Mouse (Mus musculus) heart, postnatal 4 days (tissue): ENCODE measurements at regions not wholly inside any gene's neighbourhood (a gene's known extent, or its start where the extent isn't known, plus 50 kb on each side); places are given as distances from the start of the nearest gene placed in this dataset.
A peak's percentile ranks its signal among the peaks of the same experiment; 100 is the strongest.
"Not testable (repeated sequence)": the region's sequence is repeated elsewhere in the genome, so short reads cannot be mapped to it uniquely, and the experiment has no call there.

Source experiments
- DNase-seq: peaks from one replicate; pipeline ENCODE4 v3.0.0; 2021

GRCm38 (mm10) chr4:3049972-3050846, 116.9 kb upstream of the Vmn1r2 start:
- peak; percentile 3 for DNase-seq

GRCm38 (mm10) chr4:3050847-3051135, 116.3 kb upstream of the Vmn1r2 start:
- no peak for DNase-seq

DNA sequence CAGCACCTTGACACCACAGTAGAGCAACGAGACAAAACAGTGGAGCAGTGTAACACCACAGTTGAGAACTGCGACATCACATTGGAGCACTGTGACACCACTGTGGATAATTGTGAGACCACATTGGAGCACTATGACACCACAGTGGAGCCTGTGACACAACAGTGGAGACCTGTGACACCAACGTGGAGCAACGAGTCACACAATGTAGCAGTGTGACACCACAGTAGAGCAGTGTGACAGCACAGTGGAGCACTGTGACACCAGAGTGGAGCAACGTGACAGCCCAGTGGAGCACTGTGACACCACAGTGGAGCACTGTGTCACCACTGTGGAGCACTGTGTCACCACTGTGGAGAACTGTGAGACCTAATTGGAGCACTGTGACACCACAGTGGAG, 115.9 kb upstream of the Vmn1r2 start:
- peak; percentile 3 for DNase-seq

- DNase-seq, result peak; percentile 2
Observed at GRCm38 (mm10) chr4:3052314-3053059, 114.6 kb upstream of the Vmn1r2 start.

- DNase-seq, result peak; percentile 3
Observed at GRCm38 (mm10) chr4:3053060-3053406, 114.1 kb upstream of the Vmn1r2 start.

DNA sequence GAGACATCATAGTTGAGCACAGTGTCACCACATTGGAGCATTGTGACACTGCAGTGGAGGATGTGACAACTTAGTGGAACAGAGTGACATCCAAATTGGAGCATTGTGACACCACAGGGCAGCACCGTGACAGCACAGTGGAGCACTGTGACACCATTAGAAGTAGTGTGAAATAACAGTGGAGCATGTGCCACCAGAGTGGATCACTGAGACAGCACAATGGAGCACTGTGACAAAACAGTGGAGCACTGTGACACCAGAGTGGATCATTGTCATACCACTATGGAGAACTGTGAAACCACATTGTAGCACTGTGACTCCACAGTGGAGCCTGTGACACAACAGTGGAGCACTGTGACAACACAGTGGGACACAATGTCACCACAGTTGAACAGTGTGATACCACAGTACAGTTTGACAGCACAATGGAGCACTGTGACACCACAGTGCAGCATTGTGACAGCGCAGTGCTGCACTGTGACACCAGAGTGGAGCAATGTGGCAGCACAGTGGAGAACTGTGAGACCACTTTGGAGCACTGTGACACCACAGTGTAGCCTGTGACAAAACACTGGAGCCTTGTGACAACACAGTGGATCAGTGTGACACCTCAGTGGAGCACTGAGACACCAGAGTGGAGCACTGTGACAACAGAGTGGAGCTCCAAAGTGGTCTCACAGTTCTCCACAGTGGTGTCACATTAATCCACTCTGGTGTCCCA, 113.5 kb upstream of the Vmn1r2 start:
- peak; percentile 3 for DNase-seq

DNA sequence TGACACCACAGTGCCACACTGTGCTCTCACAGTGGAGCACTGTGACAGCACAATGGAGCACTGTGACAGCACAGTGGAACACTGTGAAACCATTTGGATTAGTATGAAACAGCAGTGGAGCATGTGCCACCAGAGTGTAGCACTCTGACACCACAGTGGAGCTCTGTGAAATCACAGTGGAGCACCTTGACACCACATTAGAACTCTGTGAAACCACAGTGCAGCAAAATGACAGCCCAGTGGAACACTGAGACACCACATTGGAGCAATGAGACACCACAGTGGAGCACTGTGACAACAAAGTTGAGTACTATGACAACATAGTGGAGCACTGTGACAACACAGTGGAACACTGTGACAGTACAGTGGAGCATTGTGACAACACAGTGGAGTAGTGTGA, 112.2 kb upstream of the Vmn1r2 start:
- peak; percentile 2 for DNase-seq

DNA sequence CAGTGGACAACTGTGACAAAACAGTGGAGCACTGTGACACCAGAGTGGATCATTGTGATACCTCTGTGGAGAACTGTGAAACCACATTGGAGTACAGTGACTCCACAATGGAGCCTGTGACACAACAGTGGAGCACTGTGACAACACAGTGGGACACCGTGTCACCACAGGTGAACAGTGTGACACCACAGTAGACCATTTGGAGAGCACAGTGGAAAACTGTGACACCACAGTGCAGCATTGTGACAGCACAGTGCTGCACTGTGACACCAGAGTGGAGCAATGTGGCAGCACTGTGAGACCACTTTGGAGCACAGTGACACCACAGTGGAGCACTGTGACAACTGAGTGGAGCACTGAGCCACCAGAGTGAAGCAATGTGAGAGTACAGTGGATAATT, 111.7 kb upstream of the Vmn1r2 start:
- DNase-seq, result peak; percentile 2

DNA sequence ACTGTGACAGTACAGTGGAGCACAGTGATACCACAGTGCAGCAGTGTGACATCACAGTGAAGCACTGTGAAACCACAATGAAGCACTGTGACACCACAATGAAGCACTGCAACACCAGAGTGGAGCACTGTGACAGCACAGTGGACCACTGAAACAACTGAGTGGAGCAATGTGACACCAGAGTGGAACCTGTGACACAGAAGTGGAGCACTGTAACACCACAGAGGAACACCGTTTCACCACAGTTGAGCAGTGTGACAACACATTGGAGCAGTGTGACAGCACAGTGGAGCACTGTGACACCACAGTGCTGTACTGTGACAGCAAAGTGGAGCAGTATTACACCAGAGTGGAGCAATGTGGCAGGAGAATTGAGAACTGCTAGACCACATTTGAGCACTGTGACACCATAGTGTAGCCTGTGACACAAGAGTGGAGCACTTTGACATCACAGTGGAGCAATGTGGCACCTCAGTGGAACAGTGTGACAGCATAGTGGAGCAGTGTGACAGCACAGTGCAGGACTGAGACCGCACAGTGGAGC, 107.5 kb upstream of the Vmn1r2 start:
- DNase-seq, result peak; percentile 3

DNA sequence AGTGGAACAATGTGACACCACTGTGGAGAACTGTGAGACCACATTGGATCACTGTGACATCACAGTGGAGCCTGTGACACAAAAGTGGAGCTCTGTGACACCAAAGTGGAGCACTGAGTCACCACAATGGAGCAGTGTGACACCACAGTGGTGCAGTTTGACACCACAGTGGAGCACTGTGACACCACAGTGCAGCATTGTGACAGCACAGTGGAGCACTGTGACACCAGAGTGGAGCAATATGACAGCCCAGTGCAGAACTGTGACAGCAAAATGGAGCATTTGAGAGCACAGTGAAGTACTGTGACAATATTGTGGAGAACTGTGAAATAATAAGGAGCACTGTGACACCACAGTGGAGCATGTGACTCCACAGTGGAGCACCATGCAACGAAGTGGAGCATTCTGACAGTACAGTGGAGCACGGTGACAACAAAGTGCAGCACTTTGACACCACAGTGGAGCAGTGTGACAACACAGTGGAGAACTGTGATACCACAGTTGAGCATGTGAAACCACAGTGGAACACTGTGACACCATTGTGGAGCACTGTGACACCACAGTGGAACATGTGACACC, 105.0 kb upstream of the Vmn1r2 start:
- DNase-seq, result peak; percentile 3

- peak; percentile 1 for DNase-seq
Observed at GRCm38 (mm10) chr4:3063966-3064365, 103.2 kb upstream of the Vmn1r2 start.

DNA sequence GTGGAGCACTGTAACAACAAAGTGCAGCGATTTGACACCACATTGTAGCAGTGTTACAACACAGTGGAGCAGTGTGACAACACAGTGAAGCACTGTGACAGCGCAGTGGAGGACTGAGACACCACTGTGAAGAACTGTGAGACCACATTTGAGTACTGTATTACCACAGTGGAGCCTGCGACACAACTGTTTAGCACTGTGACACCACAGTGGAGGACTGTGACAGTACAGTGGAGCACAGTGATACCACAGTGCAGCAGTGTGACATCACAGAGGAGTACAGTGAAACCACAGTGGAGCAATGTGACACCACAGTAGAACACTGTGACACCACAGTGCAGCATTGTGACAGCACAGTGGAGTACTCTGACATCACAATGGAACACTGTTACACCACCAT, 102.5 kb upstream of the Vmn1r2 start:
- peak; percentile 1 for DNase-seq

DNA sequence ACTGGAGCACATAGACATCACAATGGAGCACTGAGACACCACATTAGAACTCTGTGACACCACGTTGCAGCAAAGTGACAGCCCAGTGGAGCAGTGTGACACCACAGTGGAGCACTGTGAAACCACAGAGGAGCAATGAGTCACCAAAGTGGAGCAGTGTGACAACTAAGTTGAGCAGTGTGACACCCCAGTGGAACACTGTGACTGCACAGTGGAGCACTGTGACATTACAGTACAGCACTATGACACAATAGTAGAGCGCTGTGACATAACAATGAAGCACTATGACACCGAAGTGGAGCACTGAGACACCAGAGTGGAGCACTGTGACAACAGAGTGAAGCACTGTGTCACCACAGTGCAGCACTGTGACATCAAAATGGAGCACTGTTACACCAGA, 101.8 kb upstream of the Vmn1r2 start:
- not testable (repeated sequence) for DNase-seq

DNA sequence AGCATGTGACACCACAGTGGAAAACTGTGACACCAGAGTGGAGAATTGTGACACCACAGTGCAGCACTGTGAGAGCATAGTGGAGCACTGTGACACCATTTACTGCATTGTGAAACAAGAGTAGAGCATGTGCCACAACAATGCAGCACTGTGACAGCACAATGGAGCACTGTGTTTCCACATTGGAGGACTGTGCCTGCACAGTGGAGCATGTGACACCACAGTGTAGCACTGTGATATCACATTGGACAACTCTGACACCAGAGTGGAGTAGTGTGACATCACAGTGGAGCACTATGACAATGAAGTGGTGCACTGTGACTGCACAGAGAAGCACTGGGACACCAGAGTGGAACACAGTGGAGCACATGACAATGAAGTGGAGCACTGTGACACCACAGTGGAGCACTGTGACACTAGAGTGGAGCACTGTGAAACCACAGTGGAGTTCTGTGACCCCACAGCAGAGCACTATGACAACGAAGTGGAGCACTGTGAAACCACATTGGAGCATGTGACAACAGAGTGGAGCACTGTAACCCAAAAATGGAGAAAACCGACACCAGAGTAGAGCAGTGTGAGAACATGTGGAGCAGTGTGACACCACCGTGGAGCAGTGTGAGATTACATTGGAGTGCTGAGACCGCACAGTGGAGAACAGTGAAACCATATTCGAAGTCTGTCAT, 100.9 kb upstream of the Vmn1r2 start:
- DNase-seq, result peak; percentile 1

DNA sequence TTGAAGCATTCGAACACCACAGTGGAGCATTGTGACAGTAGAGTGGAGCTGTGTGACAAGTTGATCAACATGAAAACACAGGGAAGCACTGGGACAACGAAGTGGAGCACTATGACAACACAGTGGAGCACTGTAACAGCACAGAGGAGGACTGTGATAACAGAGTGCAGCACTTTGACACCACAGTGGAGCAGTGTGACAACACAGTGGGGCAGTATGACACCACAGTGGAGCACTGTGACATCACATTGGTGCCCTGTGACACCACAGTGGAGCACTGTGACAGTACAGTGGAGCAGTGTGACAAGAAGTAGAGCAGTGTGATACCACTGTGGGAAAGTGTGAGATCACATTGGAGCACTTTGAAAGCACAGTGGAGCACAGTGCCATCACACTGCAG, 99.9 kb upstream of the Vmn1r2 start:
- peak; percentile 3 for DNase-seq

DNA sequence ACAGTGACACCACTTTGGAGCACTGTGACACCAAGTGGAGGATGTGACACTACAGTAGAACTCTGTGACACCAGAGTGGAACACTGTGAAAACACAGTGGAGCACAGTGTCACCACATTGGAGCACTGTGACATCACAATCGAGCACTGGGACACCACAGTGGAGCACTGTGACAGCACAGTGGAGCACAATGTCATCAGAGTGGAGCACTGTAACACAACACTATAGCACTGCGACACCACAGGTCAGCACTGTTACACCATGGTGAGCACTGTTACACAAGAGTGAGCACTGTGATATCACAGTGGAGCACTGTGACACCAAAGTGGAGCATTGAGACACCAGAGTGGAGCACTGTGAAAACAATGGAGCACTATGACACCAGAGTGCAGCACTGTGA, 99.5 kb upstream of the Vmn1r2 start:
- peak; percentile 31 for DNase-seq

GRCm38 (mm10) chr4:3068306-3069223, 98.6 kb upstream of the Vmn1r2 start:
- DNase-seq, result peak; percentile 3

DNA sequence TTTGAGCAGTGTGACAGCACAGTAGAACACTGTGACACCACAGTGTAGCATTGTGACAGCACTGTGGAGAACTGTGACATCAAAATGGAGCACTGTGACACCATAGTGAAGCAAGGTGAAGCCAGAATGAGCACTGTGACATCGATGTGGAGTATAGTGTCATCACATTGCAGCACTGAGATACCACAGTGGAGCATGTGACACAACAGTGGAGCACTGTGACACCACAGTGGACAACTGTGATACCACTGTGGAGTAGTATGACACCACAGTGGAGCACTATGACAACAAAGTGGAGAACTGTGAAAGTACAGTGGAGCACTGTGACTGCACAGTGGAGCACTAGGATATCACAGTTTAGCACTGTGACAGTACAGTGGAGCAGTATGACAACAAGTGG, 97.8 kb upstream of the Vmn1r2 start:
- no peak for DNase-seq

DNA sequence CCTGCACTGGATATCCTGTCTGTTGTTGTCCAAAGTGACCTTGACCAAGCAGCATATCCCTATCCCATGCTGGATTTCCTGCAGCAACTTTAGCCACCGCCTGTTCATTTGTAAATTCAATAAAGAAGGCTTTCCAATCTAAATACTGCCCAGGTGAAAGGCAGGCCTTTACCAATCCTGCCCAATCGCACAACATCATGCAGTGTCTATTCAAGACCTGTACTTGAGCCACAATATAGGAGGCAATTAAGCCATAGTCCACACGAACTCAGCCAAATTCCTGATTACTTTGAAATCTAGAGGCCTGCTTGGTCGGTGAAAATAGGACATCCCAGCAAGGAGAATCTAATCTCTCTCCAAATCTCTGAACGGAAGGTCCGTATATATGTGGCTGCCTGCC, 95.8 kb upstream of the Vmn1r2 start:
- not testable (repeated sequence) for DNase-seq

DNA sequence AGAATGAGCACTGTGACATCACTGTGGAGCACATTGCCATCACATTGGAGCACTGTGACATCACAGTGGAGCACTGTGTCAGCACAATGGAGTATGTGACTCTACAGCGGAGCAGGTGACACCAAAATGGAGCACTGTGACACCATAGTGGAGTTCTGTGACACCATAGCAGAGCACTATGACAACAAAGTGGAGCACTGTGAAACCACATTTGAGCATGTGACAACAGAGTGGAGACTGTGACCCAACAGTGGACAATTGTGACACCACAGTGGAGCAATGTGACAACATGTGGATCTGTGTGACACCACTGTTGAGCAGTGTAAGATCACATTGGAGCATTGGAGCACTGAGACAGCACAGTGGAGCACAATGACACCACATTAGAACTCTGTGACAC, 87.2 kb upstream of the Vmn1r2 start:
- DNase-seq, result no peak
